Mouse (Mus musculus) lung, adult 2 months (tissue): ENCODE results near the gene Galnt13. TPM values are rescaled to one million over a fixed set of nuclear protein-coding genes. Genes with fewer than 3 reads are reported as not detected.

ENCODE experiments used
- DNase-seq: peaks from one replicate; pipeline ENCODE4 v3.0.0; 2022
- H3K4me1 ChIP-seq: fragments of 200-500 bp; 2 replicates; pipeline ENCODE4 v1.6.1; 2011; ENCODE audit warnings: low read length; ENCODE audit not compliant: control insufficient read depth, insufficient read depth
- H3K4me3 ChIP-seq: fragments of 200-500 bp; replicated peaks from 2 replicates; pipeline ENCODE3; 2011; ENCODE audit warnings: low read depth, mild to moderate bottlenecking, control low read depth, low read length; ENCODE audit errors: extremely low read depth
- CTCF ChIP-seq: fragments of 200-500 bp; IDR thresholded peaks from 2 replicates; pipeline ENCODE4 v1.5.1; 2011; ENCODE audit warnings: mild to moderate bottlenecking, low read length, control low read depth; ENCODE audit not compliant: insufficient read depth
- POLR2A ChIP-seq: fragments of 200-500 bp; IDR thresholded peaks from 2 replicates; pipeline ENCODE4 v1.6.1; 2011; ENCODE audit warnings: low read depth, mild to moderate bottlenecking, control low read depth, low read length, borderline replicate concordance; ENCODE audit errors: extremely low read depth
- WGBS: fragments of 180-500 bp; shearing (Covaris S2); methylation state at CpG from one replicate; pipeline ENCODE4 v1.1.7; 2018; 5-methylcytosine and 5-hydroxymethylcytosine counted together
- polyA plus RNA-seq: library from polyadenylated mRNA; depleted of rRNA; stranded (reverse); fragments of >200 nt; gene quantifications from 2 replicates; pipeline ENCODE4 v1.2.3, GENCODE M21; 2012; rRNA removed

Gene Galnt13
- 0.64 and 1.00 TPM in 2 replicates for polyA plus RNA-seq

DNA sequence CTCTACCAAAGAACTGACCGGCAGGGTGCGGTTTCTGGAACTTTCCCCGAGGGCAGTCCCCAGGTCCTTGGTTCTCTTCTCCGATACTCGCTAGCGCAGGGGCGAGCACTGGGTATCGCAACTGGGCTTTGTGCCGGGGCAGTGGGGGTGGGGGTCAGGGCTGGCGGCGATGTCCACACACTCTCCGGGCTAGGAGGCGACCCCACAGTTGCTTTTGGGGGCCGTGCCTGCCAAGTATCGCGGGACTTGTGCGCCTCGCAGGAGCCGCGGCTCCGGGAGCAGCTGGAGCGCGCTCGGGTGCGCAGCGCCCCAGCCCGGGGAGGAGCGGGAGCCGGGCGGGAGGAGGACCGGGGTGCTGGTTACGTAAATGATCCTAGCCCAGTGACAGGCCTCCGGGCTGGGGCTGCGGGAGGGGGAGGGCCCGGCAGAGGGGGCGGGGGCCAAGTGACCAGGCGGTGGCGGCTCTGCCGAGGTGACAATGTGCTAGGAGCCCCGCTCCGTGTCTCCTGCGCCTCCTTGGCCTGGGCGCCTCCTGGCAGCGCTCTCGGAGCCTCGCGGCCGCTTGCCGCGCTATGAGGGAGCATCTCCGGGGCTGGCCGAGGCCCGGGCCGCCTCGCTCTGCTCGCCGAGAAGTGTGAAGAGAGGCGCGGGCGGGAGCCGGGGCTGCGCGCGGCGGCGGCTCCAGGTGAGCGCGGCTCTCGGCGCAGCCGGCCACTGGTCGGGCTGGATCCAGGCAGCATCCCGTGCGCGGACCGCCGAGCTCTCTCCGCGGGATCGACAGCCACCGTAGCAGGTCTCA is at the start of gene Galnt13:
Galnt13 (plus strand) TSS at position 381 of the 799 bp plus-strand sequence.
- Histone ChIP-seq H3K4me3 (peak within 1 kb of the TSS; percentile 45), H3K4me1 (no peaks in the 10 kb centered on the region)
- TF ChIP-seq POLR2A, result no peak
- no peak for TF ChIP-seq CTCF
- 1% methylated on average over 81 of the region's 81 CpGs for WGBS
- peak; percentile 27 for DNase-seq

DNA sequence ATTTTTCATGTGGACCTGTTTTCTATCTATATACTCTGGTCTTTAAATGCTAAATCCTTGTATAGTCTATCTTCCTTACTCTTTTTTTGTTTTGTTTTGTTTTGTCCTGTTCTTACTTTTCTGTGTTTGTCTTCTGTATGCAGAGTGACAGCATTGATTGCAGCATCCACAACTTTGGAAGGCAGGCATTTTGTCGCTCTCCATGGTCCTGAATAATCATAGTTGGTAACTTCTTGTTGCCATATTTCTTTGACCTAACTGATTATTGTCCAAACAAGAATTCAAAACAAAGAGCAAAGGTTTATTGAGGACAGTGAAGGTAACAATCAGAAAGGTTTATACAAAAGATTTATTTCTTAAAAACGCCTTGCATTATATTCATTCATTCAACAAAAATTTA is 5.1 kb upstream of the Galnt13 start:
- 41% methylated on average over 2 of the region's 2 CpGs for WGBS
- DNase-seq, result no peak
- no peak overlapping the region for H3K4me3 ChIP-seq
- no peaks in the 10 kb centered on the region for H3K4me1 ChIP-seq
- TF ChIP-seq POLR2A (no peak), CTCF (no peak)

DNA sequence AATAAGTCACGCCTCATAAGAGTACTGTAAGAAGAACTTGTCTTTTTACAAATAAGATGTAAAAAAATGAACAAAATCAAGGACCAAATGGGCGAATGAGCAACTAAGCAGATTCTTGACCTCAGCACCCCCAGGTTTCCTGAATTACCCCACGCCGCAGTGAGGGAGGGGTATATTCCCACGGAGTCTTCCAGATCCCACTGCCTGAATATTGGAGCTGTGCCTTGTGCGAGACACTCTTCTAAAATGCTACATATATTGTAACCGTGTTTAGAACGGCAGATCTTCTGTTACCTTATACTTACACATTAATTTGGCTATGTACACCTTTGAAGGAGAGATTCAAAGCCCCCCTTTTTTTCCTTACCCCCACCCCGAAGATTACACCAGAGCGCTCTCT is 737 bp upstream of the Galnt13 start:
- DNase-seq, result no peak
- no peak overlapping the region for H3K4me3 ChIP-seq
- no peaks in the 10 kb centered on the region for H3K4me1 ChIP-seq
- 39% methylated on average over 10 of the region's 10 CpGs for WGBS
- TF ChIP-seq POLR2A (no peak), CTCF (no peak)

GRCm38 (mm10) chr2:54436736-54437500 is 801 bp downstream of the Galnt13 start:
- H3K4me3 ChIP-seq, result peak overlapping the region; percentile 45
- TF ChIP-seq POLR2A (no peak), CTCF (no peak)
- WGBS, result 2% methylated on average over 41 of the region's 42 CpGs

DNA sequence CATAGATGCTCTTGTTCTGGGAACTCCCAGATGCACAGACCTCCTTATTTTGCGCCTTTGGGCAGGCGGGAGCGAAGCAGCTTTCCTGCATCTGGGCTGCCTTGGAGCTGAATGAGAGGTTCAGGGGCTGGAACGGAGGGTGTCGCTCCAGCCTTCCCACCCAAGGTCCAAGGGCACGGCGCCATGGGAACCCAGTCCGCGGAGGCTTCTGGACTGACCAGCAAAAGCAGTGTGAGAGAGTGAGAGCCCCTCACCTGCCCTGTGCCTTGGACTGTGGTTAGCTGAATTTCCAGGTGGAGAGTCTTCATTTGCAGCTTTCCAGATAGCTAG is 1.3 kb downstream of the Galnt13 start:
- Histone ChIP-seq H3K4me1 (no peaks in the 10 kb centered on the region), H3K4me3 (no peak overlapping the region)
- DNase-seq, result no peak
- no peak for TF ChIP-seq POLR2A
- no peak for TF ChIP-seq CTCF
- WGBS, result 7% methylated on average over 9 of the region's 9 CpGs

More at GRCm38 (mm10) chr2:54436736-54437500, 801 bp downstream of the Galnt13 start:
- DNase-seq, result no peak
- no peaks in the 10 kb centered on the region for H3K4me1 ChIP-seq

DNA sequence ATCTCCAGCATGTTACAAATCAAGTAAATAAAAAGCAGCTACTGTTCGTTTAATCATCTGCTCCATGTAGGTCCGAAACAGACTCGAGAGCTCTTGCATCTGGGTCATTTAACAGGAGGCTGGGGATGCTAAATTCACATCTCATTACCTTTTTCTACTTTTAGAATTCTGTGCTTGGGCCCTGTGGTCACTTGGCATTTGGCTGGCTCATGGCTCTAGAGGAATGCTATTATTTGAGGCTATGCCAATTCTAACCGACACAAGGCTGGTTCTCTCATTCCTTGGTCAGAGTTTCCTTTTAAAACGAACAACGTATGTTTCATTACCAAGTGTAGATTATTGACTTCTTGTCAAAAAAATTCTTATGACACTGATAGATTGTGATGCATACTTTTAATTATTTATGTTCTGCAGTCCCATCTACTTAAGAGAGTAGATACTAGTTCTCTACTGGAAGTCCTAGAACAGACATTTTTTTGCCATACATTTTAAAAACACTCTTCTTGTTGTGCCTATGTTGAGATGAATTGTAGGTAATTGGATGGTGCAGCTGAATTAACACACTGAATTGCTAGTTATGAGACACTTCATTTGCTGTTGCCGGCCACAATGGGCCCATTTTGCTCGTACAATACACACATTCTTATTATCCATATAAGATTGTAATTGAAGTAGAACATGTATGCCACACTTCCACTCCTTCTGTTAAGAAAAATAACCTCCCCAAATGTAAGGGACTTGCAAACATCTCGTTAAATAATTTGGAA is 6.8 kb downstream of the Galnt13 start:
- TF ChIP-seq POLR2A, result no peak
- no peak for TF ChIP-seq CTCF
- Histone ChIP-seq H3K4me1 (no peaks in the 10 kb centered on the region), H3K4me3 (no peak overlapping the region)
- 69% methylated on average over 9 of the region's 9 CpGs for WGBS
- DNase-seq, result no peak

DNA sequence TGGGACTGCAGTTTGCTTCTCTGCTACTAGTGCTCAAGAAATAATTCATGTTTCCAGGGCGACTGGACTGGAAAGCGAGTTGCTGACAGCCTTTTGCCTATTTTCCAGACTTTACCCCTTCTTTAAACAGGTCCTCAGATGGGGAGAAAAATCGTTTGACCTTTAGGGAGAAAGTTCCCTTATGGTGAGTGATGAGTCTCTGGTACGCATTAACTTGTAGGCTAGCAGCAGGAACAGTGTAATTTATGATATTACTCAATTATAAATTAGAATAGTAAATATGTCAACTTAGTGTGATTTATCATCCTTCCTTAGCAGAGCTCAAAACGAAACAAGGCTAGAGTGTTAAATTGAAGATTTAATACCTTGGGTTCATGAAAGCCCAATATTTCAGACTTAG is 47.3 kb downstream of the Galnt13 start:
- TF ChIP-seq CTCF (no peak), POLR2A (no peak)
- WGBS, result 57% methylated on average over 5 of the region's 5 CpGs
- H3K4me1 ChIP-seq, result no peaks in the 10 kb centered on the region
- no peak overlapping the region for H3K4me3 ChIP-seq
- DNase-seq, result no peak

DNA sequence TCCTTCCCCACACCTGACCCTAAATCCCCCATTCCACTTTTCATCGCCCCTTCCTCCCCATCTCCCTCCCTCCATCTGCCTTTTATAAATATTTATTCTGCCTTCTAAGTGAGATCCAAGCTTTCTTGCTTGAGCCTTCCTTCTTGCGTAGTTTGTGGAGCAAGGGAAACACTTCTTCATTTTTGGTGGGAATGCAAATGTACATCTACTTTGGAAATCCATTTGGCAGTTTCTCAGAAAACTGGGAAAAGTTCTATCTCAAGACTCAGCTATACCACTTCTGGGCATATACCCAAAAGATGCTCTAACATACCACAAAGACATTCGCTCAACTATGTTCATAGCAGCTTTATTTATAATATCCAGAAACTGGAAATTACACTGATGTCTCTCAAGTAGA is 86.9 kb downstream of the Galnt13 start:
- DNase-seq, result no peak
- 64% methylated on average over 3 of the region's 3 CpGs for WGBS
- no peak for TF ChIP-seq CTCF
- no peak for TF ChIP-seq POLR2A
- Histone ChIP-seq H3K4me3 (no peak overlapping the region), H3K4me1 (no peaks in the 10 kb centered on the region)

DNA sequence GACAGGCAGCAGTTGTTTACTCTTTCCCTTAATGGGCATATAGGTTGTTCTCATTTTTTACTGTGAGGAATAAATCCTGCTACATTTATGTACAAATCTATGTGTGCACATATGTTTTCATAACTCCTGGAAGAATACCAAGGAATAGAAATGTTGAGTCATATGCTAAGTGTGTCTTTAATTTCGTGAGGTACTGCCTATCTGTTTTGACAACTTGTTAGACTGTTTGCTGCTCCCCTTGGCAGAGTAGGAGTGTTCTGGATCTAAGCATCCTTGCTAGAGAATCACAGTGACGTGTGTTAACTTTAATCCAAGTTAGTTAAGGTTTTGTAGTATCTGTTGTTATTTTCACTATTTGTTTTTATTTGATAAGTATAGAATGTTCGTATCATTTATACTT is 91.0 kb downstream of the Galnt13 start:
- 54% methylated on average over 3 of the region's 3 CpGs for WGBS
- Histone ChIP-seq H3K4me3 (no peak overlapping the region), H3K4me1 (no peaks in the 10 kb centered on the region)
- no peak for TF ChIP-seq CTCF
- no peak for TF ChIP-seq POLR2A
- DNase-seq, result no peak
